Mouse (Mus musculus) stomach, postnatal 0 days (tissue): Measurements from ENCODE around the gene Calm2. TPM values are rescaled to one million over a fixed set of nuclear protein-coding genes. Genes with fewer than 3 reads are reported as not detected.

ENCODE experiments used
- ATAC-seq: fragments of 200-750 bp; cut with Nextera tagmentation; 2 replicates; pipeline ENCODE4 v1.8.0; 2017; ENCODE audit not compliant: low FRiP score, low TSS enrichment
- DNase-seq: peaks from one replicate; pipeline ENCODE4 v3.0.0-alpha.2; 2016; ENCODE audit warnings: low spot score
- H3K27ac ChIP-seq: fragments of 300-500 bp; sonication (generic); replicated peaks from 2 replicates; pipeline ENCODE4 v1.5.1; 2014; ENCODE audit warnings: mild to moderate bottlenecking, control low read depth
- H3K27me3 ChIP-seq: fragments of 300-500 bp; sonication (generic); 2 replicates; pipeline ENCODE4 v1.6.1; 2014; ENCODE audit warnings: low read length; ENCODE audit not compliant: control insufficient read depth, insufficient read depth
- H3K36me3 ChIP-seq: fragments of 300-500 bp; sonication (generic); 2 replicates; pipeline ENCODE4 v1.6.1; 2014; ENCODE audit warnings: low read length, mixed read lengths; ENCODE audit not compliant: control insufficient read depth, insufficient read depth
- H3K4me1 ChIP-seq: fragments of 300-500 bp; sonication (generic); replicated peaks from 2 replicates; pipeline ENCODE4 v1.6.1; 2014; ENCODE audit warnings: antibody characterized with exemption; ENCODE audit not compliant: control insufficient read depth, insufficient read depth
- H3K4me2 ChIP-seq: fragments of 300-500 bp; sonication (generic); replicated peaks from 2 replicates; pipeline ENCODE4 v1.6.1; 2014; ENCODE audit warnings: low read depth, mild to moderate bottlenecking, control low read depth, moderate library complexity
- H3K4me3 ChIP-seq: fragments of 300-500 bp; sonication (generic); 2 replicates; pipeline ENCODE4 v1.5.1; 2014; ENCODE audit warnings: low read depth, low read length, control low read depth
- H3K9ac ChIP-seq: fragments of 300-500 bp; sonication (generic); 2 replicates; pipeline ENCODE4 v1.6.1; 2014; ENCODE audit warnings: mild to moderate bottlenecking, low read length, control low read depth, mixed read lengths
- H3K9me3 ChIP-seq: fragments of 300-500 bp; sonication (generic); 2 replicates; pipeline ENCODE4 v1.6.1; 2016; ENCODE audit warnings: low read length; ENCODE audit not compliant: control insufficient read depth
- CTCF ChIP-seq: IDR thresholded peaks from 2 replicates; pipeline ENCODE4 v1.5.1; 2016; ENCODE audit warnings: antibody characterized with exemption, low read depth, mild to moderate bottlenecking, moderate library complexity
- EP300 ChIP-seq: optimal IDR thresholded peaks from 2 replicates; pipeline ENCODE3; 2016; ENCODE audit warnings: antibody characterized with exemption
- WGBS: fragments of 180-500 bp; shearing (Covaris S2); extraction: QIAGEN DNeasy Blood & Tissue Kit; methylation state at CpG from one replicate; pipeline ENCODE4 v1.1.7; 2014; 5-methylcytosine and 5-hydroxymethylcytosine counted together
- polyA plus RNA-seq: library from polyadenylated mRNA; unstranded; fragments of >200 nt; fragmentation: Nextera tagmentation; extraction: Ambion mirVana; gene quantifications from 2 replicates; pipeline ENCODE4 v1.2.1, GENCODE M21; 2015

The Calm2 gene
- polyA plus RNA-seq, 1 experiment from 2014 or later = 848 TPM

DNA sequence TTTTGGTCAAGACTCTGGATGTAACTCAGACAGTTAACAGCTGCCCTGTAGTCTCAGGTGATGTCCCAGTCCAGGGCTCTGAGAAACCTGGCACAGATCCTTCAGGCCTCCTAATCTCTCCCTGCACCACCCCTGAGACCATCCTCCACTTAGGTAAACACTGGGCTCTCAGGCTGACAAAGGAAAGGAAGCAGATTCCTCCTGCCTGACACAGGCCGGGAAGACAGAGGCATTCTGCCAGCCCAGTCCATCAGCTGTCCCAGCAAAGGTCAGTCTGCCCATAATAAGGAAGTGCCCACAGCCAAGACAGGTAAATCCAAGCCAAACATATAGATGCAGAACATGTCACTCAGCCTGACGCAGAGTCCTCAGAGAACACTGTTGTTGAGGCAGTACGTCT lies 36.1 kb upstream of the Calm2 start:
- no peak overlapping the region for H3K4me3 ChIP-seq
- 51% methylated on average over 3 of the region's 3 CpGs for WGBS
- no peaks in the 10 kb centered on the region for H3K27me3 ChIP-seq
- no peaks in the 10 kb centered on the region for H3K9me3 ChIP-seq
- TF ChIP-seq CTCF = no peak
- H3K9ac ChIP-seq = 0 out of 2 replicates have a peak overlapping the region, but pooled peaks have one; percentile 8
- H3K4me2 ChIP-seq = no peak overlapping the region
- no peaks in the 10 kb centered on the region for H3K4me1 ChIP-seq
- peak overlapping the region; percentile 24; the same call in 1 of the 2 replicates for H3K27ac ChIP-seq
- DNase-seq = no peak
- no peak for ATAC-seq
- no peaks in the 10 kb centered on the region for H3K36me3 ChIP-seq

DNA sequence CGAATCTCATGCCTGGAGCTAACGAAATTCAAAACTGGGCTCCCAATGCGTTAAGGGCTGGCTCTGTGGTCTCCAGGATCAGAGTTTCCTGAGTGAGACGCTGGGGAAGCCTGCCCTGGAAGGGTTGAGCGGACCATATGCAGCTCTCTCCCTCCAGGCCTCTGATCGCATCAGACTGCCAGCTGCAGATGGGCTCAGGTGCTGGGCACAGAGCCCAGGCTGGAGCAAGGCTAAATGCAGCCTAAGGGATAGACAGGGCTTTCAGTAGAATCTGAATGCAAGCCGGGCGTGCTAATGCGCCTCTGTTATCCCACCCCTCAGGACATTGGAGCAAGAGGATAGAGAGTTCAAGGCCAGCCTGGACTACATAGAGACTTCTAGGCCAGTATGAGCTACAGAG lies 31.8 kb upstream of the Calm2 start:
- 0 out of 2 replicates have a peak overlapping the region, but pooled peaks have one; percentile 8 for H3K27ac ChIP-seq
- WGBS = 58% methylated on average over 9 of the region's 9 CpGs
- H3K4me3 ChIP-seq = no peak overlapping the region
- DNase-seq (no peak), ATAC-seq (no peak)
- no peak overlapping the region for H3K4me2 ChIP-seq
- H3K27me3 ChIP-seq = no peaks in the 10 kb centered on the region
- TF ChIP-seq CTCF (no peak), EP300 (no peak)
- no peak overlapping the region for H3K9ac ChIP-seq
- no peaks in the 10 kb centered on the region for H3K9me3 ChIP-seq
- no peaks in the 10 kb centered on the region for H3K36me3 ChIP-seq
- H3K4me1 ChIP-seq = peaks cover 4% of the 10 kb centered on the region; the same call in 1 of the 2 replicates

DNA sequence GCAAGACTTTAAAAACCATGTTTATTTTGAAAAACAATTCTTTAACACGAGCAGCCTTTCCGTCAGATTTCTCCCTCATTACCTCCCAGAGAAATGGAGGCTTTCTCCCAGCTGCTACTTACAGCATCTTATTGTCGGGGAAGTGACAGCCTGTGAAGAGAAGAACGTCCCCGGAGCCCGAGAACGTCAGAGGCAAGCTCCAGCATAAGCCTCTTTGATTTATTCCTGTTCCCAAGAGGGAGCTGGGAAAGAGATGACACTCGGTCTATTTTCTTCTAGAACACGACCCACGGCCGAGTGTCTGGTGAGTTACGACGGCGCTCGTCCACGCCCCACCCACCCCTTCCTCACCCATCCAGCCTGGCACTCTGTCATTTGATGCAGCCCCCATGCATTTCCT lies 30.9 kb upstream of the Calm2 start:
- H3K9me3 ChIP-seq = no peaks in the 10 kb centered on the region
- H3K4me3 ChIP-seq = no peak overlapping the region
- 66% methylated on average over 16 of the region's 16 CpGs for WGBS
- no peak overlapping the region for H3K4me2 ChIP-seq
- H3K36me3 ChIP-seq = no peaks in the 10 kb centered on the region
- H3K27me3 ChIP-seq = no peaks in the 10 kb centered on the region
- TF ChIP-seq EP300 = no peak
- no peak for TF ChIP-seq CTCF
- no peak overlapping the region for H3K9ac ChIP-seq
- H3K4me1 ChIP-seq = peaks cover 8% of the 10 kb centered on the region; the same call in 1 of the 2 replicates
- ATAC-seq (no peak), DNase-seq (no peak)
- H3K27ac ChIP-seq = no peak overlapping the region

DNA sequence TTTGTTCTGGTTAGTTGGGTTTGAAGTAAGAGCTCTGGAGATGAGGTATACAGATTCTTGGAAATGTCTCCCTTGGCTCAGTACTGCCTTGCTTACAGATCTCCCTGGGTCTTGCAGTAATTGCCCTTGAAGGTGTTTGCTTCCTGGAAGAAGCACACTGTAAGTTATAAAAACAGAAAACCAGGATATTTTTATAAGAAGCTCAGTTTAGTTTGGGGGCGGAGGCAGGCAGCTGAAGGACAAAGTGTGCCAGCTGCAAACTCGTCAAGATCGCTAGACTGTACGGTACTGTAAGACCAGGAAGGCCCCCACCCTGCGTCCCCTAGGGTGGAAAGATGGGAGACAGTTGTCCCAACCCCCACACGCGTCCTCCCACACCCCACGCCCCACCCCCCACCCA lies 28.6 kb upstream of the Calm2 start:
- DNase-seq = no peak

DNA sequence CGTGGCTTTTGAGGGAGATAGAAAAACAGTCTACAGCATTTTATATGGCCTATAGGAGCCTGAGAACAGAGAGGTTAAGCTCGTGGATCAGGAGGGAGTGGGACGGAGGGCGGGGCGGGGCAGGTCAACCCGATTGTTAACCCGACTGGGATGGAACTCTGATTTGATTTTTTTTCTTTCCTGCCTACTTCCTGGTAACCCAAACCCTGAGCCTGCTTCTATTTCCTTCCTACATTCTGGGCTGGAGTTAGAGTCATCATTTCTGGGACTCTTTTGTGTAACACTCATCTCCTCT lies 27.7 kb upstream of the Calm2 start:
- Histone ChIP-seq H3K27ac (no peak overlapping the region), H3K9ac (no peak overlapping the region), H3K4me3 (peak overlapping the region; percentile 25; the same call in 1 of the 2 replicates), H3K9me3 (no peaks in the 10 kb centered on the region), H3K27me3 (no peaks in the 10 kb centered on the region), H3K4me2 (peak overlapping the region; percentile 55), H3K4me1 (peaks cover 8% of the 10 kb centered on the region; the same call in 1 of the 2 replicates), H3K36me3 (no peaks in the 10 kb centered on the region)
- 7% methylated on average over 7 of the region's 7 CpGs for WGBS
- TF ChIP-seq EP300 = no peak
- no peak for TF ChIP-seq CTCF
- no peak for DNase-seq
- ATAC-seq = peak; percentile 53; the same call in 1 of the 2 replicates

More for the DNA sequence above, 28.6 kb upstream of the Calm2 start:
- TF ChIP-seq CTCF (no peak), EP300 (no peak)
- no peak for ATAC-seq
- H3K9ac ChIP-seq = no peak overlapping the region
- H3K27me3 ChIP-seq = no peaks in the 10 kb centered on the region
- no peaks in the 10 kb centered on the region for H3K36me3 ChIP-seq
- H3K4me1 ChIP-seq = peaks cover 8% of the 10 kb centered on the region; the same call in 1 of the 2 replicates
- WGBS = 47% methylated on average over 8 of the region's 8 CpGs
- H3K4me2 ChIP-seq = no peak overlapping the region
- H3K9me3 ChIP-seq = no peaks in the 10 kb centered on the region
- H3K27ac ChIP-seq = no peak overlapping the region
- H3K4me3 ChIP-seq = no peak overlapping the region

DNA sequence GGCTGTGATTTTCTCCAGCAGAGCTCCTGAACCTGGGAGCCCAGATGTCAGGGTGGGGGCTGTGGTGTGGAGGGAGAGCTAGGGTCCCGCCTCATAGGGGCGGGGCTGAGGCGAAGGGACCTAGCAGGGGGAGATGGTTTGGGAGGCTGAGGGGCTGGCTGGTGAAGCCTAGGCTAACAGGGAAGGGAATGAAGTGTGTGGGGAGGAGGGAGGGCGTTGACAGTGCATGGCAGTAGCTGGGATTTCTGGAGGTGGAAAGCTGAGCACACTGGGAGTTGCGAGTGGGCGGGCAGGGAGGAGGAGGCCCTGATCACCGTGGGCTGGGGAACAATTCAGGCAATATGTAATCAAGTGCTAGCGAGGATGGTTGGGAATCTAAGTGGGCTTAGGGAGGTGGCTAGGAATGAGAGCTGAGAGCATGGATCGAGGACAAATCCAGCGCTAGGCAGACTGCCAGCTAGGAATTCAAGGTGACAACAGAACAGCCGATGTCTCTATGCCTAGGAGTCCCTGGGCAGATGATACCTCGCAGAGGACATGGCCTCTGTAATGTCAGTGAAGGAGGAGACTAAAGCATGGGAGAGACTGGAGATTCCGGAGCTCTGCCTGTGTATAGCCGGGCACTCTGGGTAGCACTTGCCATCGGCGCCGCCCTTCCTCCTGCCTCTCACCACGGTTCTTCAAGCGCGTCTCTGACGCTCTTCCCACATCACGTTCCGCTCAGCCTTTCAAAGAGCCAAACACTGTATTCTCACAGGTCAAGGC lies 27.2 kb upstream of the Calm2 start:
- no peaks in the 10 kb centered on the region for H3K36me3 ChIP-seq
- TF ChIP-seq EP300 = no peak
- ATAC-seq (peak; percentile 63), DNase-seq (peak; percentile 55)
- peak overlapping the region; percentile 55 for H3K4me2 ChIP-seq
- H3K9me3 ChIP-seq = no peaks in the 10 kb centered on the region
- 2% methylated on average over 23 of the region's 23 CpGs for WGBS
- peak overlapping the region; percentile 38; the same call in 1 of the 2 replicates for H3K9ac ChIP-seq
- H3K4me3 ChIP-seq = peak overlapping the region; percentile 25
- no peaks in the 10 kb centered on the region for H3K27me3 ChIP-seq
- H3K4me1 ChIP-seq = peaks cover 8% of the 10 kb centered on the region; the same call in 1 of the 2 replicates
- H3K27ac ChIP-seq = peak overlapping the region; percentile 63
